Mouse (Mus musculus): Measurements from ENCODE around the gene Adam25. TPM values are rescaled to one million over a fixed set of nuclear protein-coding genes. Genes with fewer than 3 reads are reported as not detected.
"Not testable (repeated sequence)": the region's sequence is repeated elsewhere in the genome, so short reads cannot be mapped to it uniquely, and the experiment has no call there.

The Adam25 gene
- polyA plus RNA-seq (2015; fragmentation: Nextera tagmentation; extraction: Ambion mirVana) = not detected in 2 replicates

DNA sequence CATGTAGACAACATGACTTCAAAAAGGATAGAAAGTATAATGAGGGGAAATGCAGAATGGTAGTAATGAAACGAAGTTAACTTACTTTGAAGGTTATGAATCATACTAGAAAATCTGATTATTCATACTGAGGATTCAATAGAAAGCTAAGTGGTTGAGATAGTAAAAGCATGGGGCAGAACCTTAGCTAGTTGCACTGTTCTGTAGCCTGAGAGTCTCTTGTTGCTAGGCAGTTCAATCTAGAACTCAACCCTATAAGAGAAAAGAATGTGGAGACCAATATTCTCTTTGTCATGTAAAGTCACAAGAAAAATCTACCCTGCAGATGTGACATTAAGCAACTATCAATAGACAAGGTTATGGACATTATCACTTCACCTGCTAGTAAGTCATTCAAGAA, at the start of gene Adam25:
Gene Adam25, plus strand, starts transcription at position 301 of the 400 bp plus-strand sequence.
- not testable (repeated sequence) for H3K9ac ChIP-seq (ENCODE audit: low read length); H3K4me2 ChIP-seq (ENCODE audit: low read depth, low read length); ATAC-seq (ENCODE audit: low read depth); H3K27ac ChIP-seq (ENCODE audit: low read length); H3K36me3 ChIP-seq (ENCODE audit: control insufficient read depth, insufficient read depth, low read length); H3K9me3 ChIP-seq (ENCODE audit: control insufficient read depth, low read length); H3K4me1 ChIP-seq (replicated peaks; ENCODE audit: control insufficient read depth, insufficient read depth, low read length); H3K27me3 ChIP-seq (ENCODE audit: control insufficient read depth, insufficient read depth, low read depth, low read length); H3K4me3 ChIP-seq (ENCODE audit: low read length)
- 45% methylated on average over 1 of the region's 1 CpGs for WGBS

GRCm38 (mm10) chr8:40715406-40715805, 36.6 kb upstream of the Adam25 start:
- not testable (repeated sequence) for H3K27me3 ChIP-seq (ENCODE audit: control insufficient read depth, insufficient read depth, low read depth, low read length); H3K4me2 ChIP-seq (ENCODE audit: low read depth, low read length); H3K9me3 ChIP-seq (ENCODE audit: control insufficient read depth, low read length); H3K4me3 ChIP-seq (ENCODE audit: low read length); H3K27ac ChIP-seq (ENCODE audit: low read length); H3K9ac ChIP-seq (ENCODE audit: low read length); H3K36me3 ChIP-seq (ENCODE audit: control insufficient read depth, insufficient read depth, low read length); ATAC-seq (ENCODE audit: low read depth); H3K4me1 ChIP-seq (replicated peaks; ENCODE audit: control insufficient read depth, insufficient read depth, low read length)
- WGBS = 75% methylated on average over 4 of the region's 4 CpGs

DNA sequence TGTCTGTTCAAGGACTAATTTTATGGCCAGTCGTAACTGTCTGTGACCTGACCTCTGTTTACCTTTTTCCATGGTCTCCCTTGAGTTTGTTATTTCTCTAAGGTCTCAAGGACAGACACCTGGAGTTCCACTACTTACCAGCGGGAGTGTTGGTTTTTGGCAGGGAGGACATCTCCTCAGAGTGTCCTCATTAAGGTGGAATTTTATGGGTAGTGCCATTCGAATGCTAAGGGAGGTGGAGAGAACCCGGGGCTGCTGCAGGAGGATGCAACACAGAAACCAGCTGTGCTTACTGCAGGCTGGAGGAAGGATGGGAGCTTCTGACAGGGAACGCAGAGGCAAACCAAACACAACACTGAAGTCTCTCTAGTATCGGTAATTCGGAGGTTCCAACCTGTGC, 36.0 kb upstream of the Adam25 start:
- H3K9me3 ChIP-seq (ENCODE audit: control insufficient read depth, low read length) = no peaks in the 10 kb centered on the region
- no peak overlapping the region for H3K4me3 ChIP-seq (ENCODE audit: low read length)
- no peaks in the 10 kb centered on the region for H3K4me1 ChIP-seq (replicated peaks; ENCODE audit: control insufficient read depth, insufficient read depth, low read length)
- H3K36me3 ChIP-seq (ENCODE audit: control insufficient read depth, insufficient read depth, low read length) = no peaks in the 10 kb centered on the region
- no peak overlapping the region for H3K27ac ChIP-seq (ENCODE audit: low read length)
- no peak overlapping the region for H3K4me2 ChIP-seq (ENCODE audit: low read depth, low read length)
- no peak overlapping the region for H3K9ac ChIP-seq (ENCODE audit: low read length)
- 83% methylated on average over 7 of the region's 7 CpGs for WGBS
- H3K27me3 ChIP-seq (ENCODE audit: control insufficient read depth, insufficient read depth, low read depth, low read length) = no peaks in the 10 kb centered on the region
- ATAC-seq (ENCODE audit: low read depth) = no peak

- Histone ChIP-seq H3K4me2 (ENCODE audit: low read depth, low read length) (no peak overlapping the region), H3K36me3 (ENCODE audit: control insufficient read depth, insufficient read depth, low read length) (no peaks in the 10 kb centered on the region), H3K27ac (ENCODE audit: low read length) (no peak overlapping the region), H3K4me1 (replicated peaks; ENCODE audit: control insufficient read depth, insufficient read depth, low read length) (no peaks in the 10 kb centered on the region), H3K9me3 (ENCODE audit: control insufficient read depth, low read length) (no peaks in the 10 kb centered on the region), H3K27me3 (ENCODE audit: control insufficient read depth, insufficient read depth, low read depth, low read length) (no peaks in the 10 kb centered on the region), H3K9ac (ENCODE audit: low read length) (no peak overlapping the region), H3K4me3 (ENCODE audit: low read length) (no peak overlapping the region)
- ATAC-seq (ENCODE audit: low read depth) = no peak
These were observed 31.3 kb downstream of the Adam25 start for GRCm38 (mm10) chr8:40783320-40783719.

DNA sequence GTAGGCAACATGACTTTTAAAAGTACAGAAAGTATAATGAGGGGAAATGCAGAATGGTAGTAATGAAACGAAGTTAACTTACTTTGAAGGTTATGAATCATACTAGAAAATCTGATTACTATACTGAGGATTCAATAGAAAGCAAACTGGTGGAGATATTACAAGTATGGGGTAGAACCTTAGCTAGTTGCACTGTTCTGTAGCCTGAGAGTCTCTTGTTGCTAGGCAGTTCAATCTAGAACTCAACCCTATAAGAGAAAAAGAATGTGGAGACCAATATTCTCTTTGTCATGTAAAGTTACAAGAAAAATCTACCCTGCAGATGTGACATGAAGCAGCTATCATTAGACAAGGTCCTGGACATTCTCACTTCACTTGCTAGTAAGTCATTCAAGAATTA, 41.0 kb downstream of the Adam25 start, which contains the start of gene Adam20:
Gene Adam20, plus strand, starts transcription at position 301 of the 400 bp plus-strand sequence.
- not testable (repeated sequence) for H3K4me3 ChIP-seq (ENCODE audit: low read length); H3K9ac ChIP-seq (ENCODE audit: low read length); H3K4me2 ChIP-seq (ENCODE audit: low read depth, low read length); H3K4me1 ChIP-seq (replicated peaks; ENCODE audit: control insufficient read depth, insufficient read depth, low read length); H3K9me3 ChIP-seq (ENCODE audit: control insufficient read depth, low read length); H3K36me3 ChIP-seq (ENCODE audit: control insufficient read depth, insufficient read depth, low read length); H3K27me3 ChIP-seq (ENCODE audit: control insufficient read depth, insufficient read depth, low read depth, low read length); H3K27ac ChIP-seq (ENCODE audit: low read length); ATAC-seq (ENCODE audit: low read depth)
- 59% methylated on average over 1 of the region's 1 CpGs for WGBS

- H3K27ac ChIP-seq (ENCODE audit: low read length) = no peak overlapping the region
- H3K4me3 ChIP-seq (ENCODE audit: low read length) = no peak overlapping the region
- no peaks in the 10 kb centered on the region for H3K9me3 ChIP-seq (ENCODE audit: control insufficient read depth, low read length)
- WGBS = 71% methylated on average over 2 of the region's 2 CpGs
- no peaks in the 10 kb centered on the region for H3K4me1 ChIP-seq (replicated peaks; ENCODE audit: control insufficient read depth, insufficient read depth, low read length)
- no peaks in the 10 kb centered on the region for H3K36me3 ChIP-seq (ENCODE audit: control insufficient read depth, insufficient read depth, low read length)
- no peaks in the 10 kb centered on the region for H3K27me3 ChIP-seq (ENCODE audit: control insufficient read depth, insufficient read depth, low read depth, low read length)
- H3K4me2 ChIP-seq (ENCODE audit: low read depth, low read length) = no peak overlapping the region
- no peak for ATAC-seq (ENCODE audit: low read depth)
- H3K9ac ChIP-seq (ENCODE audit: low read length) = no peak overlapping the region
These were observed 51.5 kb downstream of the Adam25 start for GRCm38 (mm10) chr8:40803379-40804079.

Other genes starting within 250 kb of the Adam25 start
- gene Adam24, start 77.1 kb upstream of the Adam25 start, polyA plus RNA-seq (2015; fragmentation: Nextera tagmentation; extraction: Ambion mirVana) = not detected in 2 replicates
- gene Adam20, start 41.1 kb downstream of the Adam25 start, polyA plus RNA-seq (2015; fragmentation: Nextera tagmentation; extraction: Ambion mirVana) = not detected in 2 replicates
- gene Adam39, start 70.8 kb downstream of the Adam25 start, polyA plus RNA-seq (2015; fragmentation: Nextera tagmentation; extraction: Ambion mirVana) = not detected in 2 replicates

Measured in lung, embryonic 16.5 days (tissue).